Mouse (Mus musculus): ENCODE results near the gene Srarp. TPM values are rescaled to one million over a fixed set of nuclear protein-coding genes. Genes with fewer than 3 reads are reported as not detected.

Srarp gene
- not detected for total RNA-seq (2021)
- long read RNA-seq, experiment 1: 0 reads
- long read RNA-seq, experiment 2: 0 reads

GRCm38 (mm10) chr4:141435974-141436373, at the start of gene Srarp:
Gene Srarp, minus strand, starts transcription at chr4:141436105.
- intact Hi-C loops (cut with DNase I; ENCODE audit: low total_unique reads): no loop called here
- DNase-seq: no peak

- intact Hi-C loops (cut with DNase I; ENCODE audit: low total_unique reads): no loop called here
- DNase-seq: no peak
Observed at GRCm38 (mm10) chr4:141484071-141484470, 48.2 kb upstream of the Srarp start.

DNA sequence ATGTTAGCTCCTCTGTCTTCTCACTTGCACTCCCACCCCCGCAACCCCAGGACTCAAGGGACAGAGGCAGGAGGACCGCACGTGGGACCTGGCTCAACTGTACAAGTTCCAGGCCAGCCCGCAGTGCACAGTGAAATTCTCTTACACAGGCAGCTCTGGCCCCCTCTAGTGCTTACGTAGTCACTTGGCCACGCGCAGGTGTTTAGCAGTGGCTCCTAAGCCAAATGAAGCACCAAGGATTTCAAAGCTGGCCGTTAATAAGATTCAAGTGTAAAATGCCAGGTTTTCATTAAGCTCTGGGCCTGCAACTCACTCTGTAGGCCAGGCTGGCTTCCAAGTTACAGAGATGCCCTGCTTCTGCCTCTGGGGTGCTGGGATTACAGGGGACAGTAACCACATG, 43.5 kb upstream of the Srarp start:
- intact Hi-C loops (cut with DNase I; ENCODE audit: low total_unique reads): no loop called here
- DNase-seq: no peak

DNA sequence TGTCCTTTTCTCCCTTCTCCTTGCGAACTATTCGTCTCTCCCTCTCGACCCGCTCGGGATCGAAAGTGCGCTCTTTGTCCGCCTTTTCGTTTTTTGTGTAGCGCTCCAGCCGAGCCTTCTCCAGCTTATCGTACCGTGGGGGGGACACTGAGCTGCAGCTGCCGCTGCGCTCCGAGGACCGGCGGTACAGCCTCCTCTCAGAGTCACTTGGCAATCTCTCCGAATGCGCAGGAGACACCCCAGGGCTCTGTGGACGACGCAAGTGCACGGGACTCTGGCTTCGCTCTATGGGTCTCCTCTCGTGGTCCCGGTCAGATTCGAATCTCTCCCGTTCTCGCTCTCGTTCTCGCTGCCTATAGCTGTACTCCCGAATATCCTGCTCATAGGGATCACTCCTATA, 42.9 kb upstream of the Srarp start:
- no peak for DNase-seq
- intact Hi-C loops (cut with DNase I; ENCODE audit: low total_unique reads): no loop called here

DNA sequence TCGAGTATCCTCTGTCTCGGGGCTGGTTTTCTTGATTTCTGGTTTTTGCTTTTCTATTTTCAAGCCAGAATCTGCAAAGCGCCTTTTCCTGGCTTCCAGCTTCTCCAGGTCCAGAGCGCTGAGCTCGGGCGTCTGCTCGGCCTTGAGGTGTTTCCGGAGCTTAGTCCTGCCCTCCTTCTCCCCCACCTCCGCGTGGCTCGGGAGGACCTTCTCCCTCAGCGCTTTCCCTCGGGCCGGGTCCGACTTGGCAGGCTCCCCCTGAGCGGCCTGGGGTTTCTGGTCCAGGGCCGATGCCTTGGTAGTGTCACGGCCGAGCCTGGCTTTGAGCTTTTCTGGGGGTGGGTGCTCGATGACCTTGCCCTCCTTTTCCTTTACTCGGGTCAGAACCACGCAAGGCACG, 42.3 kb upstream of the Srarp start:
- intact Hi-C loops (cut with DNase I; ENCODE audit: low total_unique reads): no loop called here
- DNase-seq: no peak

GRCm38 (mm10) chr4:141477681-141478102, 41.8 kb upstream of the Srarp start:
- intact Hi-C loops (cut with DNase I; ENCODE audit: low total_unique reads): no loop called here
- peak; percentile 64 for DNase-seq

GRCm38 (mm10) chr4:141474431-141474830, 38.5 kb upstream of the Srarp start:
- intact Hi-C loops (cut with DNase I; ENCODE audit: low total_unique reads): no loop called here
- DNase-seq: no peak

DNA sequence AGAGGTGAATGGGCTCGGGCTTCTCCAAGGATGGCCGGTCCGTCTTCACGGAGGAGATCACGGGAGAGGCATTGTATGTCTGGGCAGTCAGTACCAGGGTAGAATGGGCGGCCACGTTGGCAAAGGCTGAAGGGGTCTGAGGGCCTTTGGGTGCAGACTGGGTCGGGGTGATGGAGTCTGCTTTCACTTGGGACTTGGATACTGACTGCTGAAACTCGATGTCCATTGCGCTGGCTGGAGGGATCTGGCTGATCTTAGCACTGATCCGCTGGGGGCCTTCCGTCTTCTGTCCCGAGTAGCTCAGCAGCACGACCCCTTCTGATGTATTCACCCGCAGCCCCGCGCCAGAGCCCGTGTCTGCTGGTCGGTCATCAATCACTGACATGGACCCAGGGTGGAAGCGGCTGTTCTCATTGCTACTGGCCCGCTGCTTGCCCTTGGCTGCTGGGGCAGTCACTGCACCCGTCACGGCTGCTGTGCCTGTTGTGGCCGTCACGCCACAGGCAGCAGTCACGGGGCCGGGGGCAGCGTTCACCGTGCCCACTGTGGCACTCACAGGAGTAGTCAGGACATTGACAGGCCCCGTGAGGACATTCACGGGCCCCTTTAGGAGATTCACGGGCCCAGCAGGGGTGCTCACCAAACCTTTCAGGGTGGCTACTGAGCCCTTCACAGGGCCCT, 36.9 kb upstream of the Srarp start:
- intact Hi-C loops (cut with DNase I; ENCODE audit: low total_unique reads): no loop called here
- DNase-seq: no peak

DNA sequence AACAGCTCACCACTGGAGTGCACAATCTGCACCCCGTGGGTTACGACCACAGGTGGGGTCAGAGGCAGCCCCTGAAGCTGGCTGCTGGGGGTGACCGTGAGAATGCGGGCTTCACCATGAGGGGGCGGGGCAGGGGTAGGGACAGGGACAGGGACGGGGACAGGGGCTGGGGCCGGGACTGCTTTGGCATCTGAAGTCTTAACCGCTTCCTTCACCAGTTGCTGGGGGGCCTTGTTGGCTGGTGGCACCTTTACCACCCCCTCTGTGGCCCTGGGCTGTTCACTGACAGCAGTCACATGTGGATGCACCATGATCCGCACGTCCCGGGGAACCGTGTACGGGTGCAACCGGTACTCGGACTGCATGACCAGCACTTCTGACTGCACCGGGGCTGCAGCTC, 35.6 kb upstream of the Srarp start:
- intact Hi-C loops (cut with DNase I; ENCODE audit: low total_unique reads): no loop called here
- no peak for DNase-seq

- intact Hi-C loops (cut with DNase I; ENCODE audit: low total_unique reads): no loop called here
- DNase-seq: no peak
Observed at GRCm38 (mm10) chr4:141469343-141469742, 33.4 kb upstream of the Srarp start.

GRCm38 (mm10) chr4:141468576-141468975, 32.7 kb upstream of the Srarp start:
- no peak for DNase-seq
- intact Hi-C loops (cut with DNase I; ENCODE audit: low total_unique reads): no loop called here

GRCm38 (mm10) chr4:141467581-141467927, 31.6 kb upstream of the Srarp start:
- DNase-seq: no peak

DNA sequence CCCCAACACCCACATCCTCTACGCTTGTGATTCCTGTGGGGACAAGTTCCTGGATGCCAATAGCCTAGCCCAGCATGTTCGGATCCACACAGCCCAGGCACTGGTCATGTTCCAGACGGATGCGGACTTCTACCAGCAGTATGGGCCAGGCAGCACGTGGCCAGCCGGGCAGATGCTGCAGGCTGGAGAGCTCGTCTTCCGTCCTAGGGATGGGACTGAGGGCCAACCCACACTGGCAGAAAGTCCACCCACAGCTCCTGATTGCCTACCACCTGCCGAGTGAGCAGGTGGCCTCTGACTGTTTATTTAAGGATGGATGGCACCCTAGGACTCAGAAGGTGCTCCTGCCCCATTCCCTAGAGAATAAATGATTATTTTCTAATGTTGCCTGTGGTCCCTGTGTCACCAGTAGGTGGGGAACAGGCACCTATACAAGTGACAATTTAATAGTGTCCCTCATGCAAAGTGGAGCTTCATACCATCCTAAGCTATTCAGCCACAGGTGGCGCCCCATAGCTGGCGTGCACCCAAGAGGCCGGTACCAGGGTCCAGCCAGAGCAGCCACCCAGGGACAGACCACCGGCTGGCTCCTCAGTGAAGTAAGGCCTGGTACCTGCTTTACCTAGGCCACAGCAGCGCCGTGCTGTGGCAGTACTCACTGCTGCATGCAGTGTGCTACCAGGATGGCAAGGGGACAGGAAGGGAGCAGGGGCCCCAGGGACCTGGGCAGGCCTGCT, 31.1 kb upstream of the Srarp start:
- intact Hi-C loops (cut with DNase I; ENCODE audit: low total_unique reads): no loop called here
- no peak for DNase-seq

More at GRCm38 (mm10) chr4:141467581-141467927, 31.6 kb upstream of the Srarp start:
- intact Hi-C loops (cut with DNase I; ENCODE audit: low total_unique reads): no loop called here

GRCm38 (mm10) chr4:141466289-141466795, 30.4 kb upstream of the Srarp start:
- DNase-seq: no peak
- intact Hi-C loops (cut with DNase I; ENCODE audit: low total_unique reads): no loop called here

DNA sequence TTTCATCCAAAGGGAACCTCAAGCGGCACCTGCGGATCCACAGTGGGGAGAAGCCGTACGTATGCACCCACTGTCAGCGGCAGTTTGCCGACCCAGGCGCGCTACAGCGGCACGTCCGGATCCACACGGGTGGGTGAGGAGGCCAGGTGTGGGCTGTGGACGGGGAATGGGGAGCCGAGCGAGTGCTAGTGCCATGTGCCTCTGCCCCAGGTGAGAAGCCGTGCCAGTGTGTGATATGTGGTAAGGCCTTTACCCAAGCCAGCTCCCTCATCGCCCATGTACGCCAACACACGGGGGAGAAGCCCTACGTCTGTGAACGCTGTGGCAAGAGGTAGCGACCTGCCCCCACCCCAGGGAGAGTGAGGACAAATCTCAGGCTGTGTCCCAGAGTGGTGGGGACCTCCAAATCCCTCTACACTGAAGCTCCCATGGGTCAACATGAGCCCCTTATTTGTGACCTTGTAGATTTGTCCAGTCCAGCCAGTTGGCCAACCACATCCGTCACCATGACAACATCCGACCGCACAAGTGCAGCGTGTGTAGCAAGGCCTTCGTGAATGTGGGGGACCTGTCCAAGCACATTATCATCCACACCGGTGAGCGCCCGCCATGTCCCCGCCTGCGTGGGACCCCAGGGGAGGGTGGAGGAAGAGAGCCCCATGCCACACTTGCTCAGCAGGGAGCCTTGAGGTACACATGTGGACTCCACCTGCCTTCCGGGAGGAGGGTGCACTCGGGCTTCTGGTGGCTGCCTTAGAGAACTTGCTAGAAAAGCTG, 29.8 kb upstream of the Srarp start:
- intact Hi-C loops (cut with DNase I; ENCODE audit: low total_unique reads): no loop called here
- DNase-seq: no peak

DNA sequence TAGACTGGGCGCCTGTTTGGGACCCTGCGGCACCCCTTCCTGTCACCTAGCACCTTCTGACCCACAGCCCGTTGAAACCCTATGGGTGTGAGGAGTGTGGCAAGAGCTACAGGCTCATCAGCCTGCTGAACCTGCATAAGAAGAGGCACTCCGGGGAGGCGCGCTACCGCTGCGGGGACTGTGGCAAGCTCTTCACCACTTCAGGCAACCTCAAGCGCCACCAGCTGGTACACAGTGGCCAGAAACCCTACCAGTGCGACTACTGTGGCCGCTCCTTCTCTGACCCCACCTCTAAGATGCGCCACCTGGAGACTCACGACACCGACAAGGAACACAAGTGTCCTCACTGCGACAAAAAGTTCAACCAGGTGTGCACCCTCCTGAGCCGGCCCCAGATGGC, 28.8 kb upstream of the Srarp start:
- intact Hi-C loops (cut with DNase I; ENCODE audit: low total_unique reads): no loop called here
- DNase-seq: no peak

DNA sequence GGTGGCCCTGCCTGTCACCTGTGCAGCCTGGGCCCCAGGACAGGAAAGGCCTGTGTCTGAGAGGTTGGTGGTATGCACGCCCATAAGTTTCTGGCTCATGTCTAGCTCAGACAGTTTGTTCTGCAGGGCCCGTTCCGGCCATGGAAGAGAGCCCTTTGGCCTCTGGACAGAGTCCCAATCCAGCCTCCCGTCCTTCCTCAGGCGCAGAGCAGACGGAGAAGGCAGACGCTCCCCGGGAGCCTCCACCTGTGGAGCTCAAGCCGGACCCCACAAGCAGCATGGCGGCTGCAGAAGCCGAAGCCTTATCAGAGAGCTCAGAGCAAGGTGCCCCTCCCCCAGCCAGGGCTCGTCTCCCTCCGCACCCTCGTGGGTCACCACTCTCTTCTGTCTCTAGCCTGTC, 27.6 kb upstream of the Srarp start:
- DNase-seq: no peak

DNA sequence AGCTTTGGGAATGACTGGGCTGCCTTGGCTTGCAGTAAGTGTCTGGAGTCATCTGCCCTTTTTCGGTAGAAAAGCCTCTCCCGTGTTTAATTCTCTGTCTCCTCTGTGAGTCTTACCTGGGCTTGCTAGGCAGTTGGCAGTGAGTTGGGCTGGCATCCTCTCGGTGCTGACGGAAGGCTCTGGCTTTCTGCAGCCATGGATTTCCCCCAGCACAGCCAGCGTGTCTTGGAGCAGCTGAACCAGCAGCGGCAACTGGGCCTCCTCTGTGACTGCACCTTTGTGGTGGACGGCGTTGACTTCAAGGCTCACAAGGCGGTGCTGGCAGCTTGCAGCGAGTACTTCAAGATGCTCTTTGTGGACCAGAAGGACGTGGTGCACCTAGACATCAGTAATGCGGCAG, 25.7 kb upstream of the Srarp start:
- intact Hi-C loops (cut with DNase I; ENCODE audit: low total_unique reads): no loop called here
- no peak for DNase-seq

More for the DNA sequence above, 27.6 kb upstream of the Srarp start:
- intact Hi-C loops (cut with DNase I; ENCODE audit: low total_unique reads): no loop called here

DNA sequence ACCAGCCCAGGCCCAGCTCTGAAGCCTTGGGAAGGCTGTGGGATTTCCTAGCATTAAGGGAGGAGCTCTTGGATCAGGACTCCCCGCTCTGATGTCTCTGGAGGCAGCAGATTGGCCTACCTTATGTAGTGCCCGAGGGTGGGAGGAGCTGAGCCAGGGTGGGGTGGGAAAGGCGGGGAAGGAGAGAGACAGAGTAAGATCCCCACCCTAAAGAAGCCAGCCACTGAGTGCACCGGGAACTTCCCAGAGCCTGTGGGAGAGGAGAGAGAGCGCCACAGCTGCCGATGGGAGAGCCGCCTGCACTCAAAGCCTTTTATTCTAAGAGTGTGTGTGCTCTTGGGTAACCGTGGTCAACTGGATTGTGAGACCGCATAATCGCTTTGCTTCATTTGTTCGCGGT, 25.2 kb upstream of the Srarp start:
- intact Hi-C loops (cut with DNase I; ENCODE audit: low total_unique reads): no loop called here
- no peak for DNase-seq

- no peak for DNase-seq
- intact Hi-C loops (cut with DNase I; ENCODE audit: low total_unique reads): no loop called here
Observed at GRCm38 (mm10) chr4:141460481-141460880, 24.6 kb upstream of the Srarp start.

Measured in gastrocnemius, postnatal 14 days (tissue).